Mouse (Mus musculus) E14TG2a.4 (cell line): ENCODE data around the gene Plin3.

Source experiments
- CTCF ChIP-seq: conservative IDR thresholded peaks from 2 replicates; pipeline ENCODE4 v1.5.1; 2014; ENCODE audit warnings: low read length
- NANOG ChIP-seq: IDR thresholded peaks from 2 replicates; pipeline ENCODE4 v1.6.1; 2014; ENCODE audit warnings: borderline replicate concordance, low read length, mixed read lengths
- POU5F1 ChIP-seq: IDR thresholded peaks from 2 replicates; pipeline ENCODE4 v1.6.1; 2014; ENCODE audit warnings: low read length, borderline replicate concordance

DNA sequence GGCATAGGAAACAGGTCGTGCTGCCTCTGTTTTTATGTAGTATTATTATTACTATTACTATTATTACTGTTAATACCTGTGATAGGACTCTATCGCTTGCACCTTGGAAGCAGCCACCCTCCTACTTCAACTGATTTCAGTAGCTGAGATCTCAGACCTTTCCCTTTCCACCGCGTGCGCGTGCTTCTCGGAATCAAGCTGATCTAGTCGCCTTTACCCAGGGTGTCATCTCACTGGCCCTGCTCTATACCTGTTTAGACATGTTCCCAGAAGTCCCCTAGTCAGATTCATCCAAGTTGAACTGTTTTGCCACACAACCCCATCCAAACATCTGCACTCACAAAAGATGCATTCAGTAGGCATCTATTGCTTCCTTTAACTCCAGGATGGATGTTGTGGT lies 59.3 kb downstream of the Plin3 start:
- TF ChIP-seq CTCF: no peak
- TF ChIP-seq NANOG: no peak
- TF ChIP-seq POU5F1: no peak
